Mouse (Mus musculus) A20 (cell line): ENCODE results near the gene Adap1.

Source experiments
- DNase-seq: peaks from one replicate; pipeline ENCODE4 v3.0.0-alpha.2; 2011; ENCODE audit warnings: low read depth, low spot score

Adap1 gene

DNA sequence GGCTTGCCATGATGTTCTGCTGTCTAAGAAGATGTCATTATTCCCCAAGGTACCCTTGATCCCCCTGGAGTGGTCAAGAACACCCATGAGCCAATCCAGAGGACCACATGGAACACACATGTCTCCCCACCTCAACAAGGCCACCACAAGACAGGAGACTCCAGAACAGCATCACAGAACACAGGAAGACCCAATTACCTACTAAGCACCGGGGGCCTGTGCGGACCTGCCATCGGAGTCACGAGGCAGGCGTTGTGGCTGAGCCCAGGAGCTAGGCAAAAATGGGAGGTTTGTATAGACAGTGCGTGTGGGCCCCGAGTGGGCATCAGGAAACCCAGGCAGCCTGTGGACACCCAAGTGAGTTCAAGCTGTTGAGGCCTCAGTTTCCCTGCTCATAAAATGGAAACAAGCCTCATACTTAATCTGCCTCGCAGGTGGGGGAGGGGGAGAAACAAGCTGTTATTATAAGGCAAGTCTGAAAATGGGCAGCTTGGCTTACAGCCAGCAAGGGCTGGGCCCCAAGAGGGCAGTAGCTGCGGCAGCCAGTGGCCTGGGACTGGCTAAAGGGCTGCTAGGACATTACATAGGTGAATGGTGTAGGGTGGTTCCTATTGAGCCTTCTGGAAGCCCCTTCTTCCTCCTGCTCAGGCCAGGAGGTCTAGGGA is 2.0 kb downstream of the Adap1 start:
- DNase-seq: no peak

DNA sequence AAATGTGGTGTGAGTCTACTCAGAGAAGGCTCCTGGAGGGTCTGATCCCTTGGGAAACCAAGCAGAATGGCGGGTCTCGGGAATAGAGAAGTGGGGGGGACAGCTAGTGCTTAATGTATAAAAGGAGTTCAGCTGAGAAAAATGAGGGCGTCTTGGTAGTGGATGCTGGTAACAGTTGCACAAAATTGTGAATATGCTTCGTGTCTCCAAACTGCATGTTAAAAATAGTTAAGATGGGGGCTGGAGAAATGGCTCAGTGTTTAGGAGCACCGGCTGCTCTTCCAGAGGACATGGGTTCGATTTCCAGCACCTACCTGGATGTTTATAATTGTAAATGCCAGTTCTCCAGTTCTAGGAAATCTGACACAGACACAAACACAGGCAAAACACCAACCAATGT is 4.1 kb downstream of the Adap1 start:
- no peak for DNase-seq

DNA sequence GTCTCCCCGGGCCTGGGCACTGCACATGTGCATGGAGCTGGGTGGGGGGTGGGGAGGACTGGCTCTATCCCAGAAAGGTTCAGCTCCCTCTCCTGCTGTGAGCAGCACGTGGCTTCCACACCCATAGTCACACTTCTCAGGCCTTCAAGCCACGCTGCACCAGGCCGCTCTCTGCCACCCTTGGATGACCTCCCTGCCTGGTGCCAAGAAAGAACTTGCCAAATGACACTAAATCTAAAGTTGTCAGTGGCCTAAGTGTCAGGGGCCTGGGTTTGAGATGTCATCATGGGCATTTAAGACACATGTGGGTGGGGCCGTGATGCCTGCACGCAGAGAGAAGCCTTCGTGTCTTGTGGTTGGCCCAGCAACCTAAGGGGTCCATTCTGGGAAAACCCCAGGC is 5.0 kb downstream of the Adap1 start:
- no peak for DNase-seq

DNA sequence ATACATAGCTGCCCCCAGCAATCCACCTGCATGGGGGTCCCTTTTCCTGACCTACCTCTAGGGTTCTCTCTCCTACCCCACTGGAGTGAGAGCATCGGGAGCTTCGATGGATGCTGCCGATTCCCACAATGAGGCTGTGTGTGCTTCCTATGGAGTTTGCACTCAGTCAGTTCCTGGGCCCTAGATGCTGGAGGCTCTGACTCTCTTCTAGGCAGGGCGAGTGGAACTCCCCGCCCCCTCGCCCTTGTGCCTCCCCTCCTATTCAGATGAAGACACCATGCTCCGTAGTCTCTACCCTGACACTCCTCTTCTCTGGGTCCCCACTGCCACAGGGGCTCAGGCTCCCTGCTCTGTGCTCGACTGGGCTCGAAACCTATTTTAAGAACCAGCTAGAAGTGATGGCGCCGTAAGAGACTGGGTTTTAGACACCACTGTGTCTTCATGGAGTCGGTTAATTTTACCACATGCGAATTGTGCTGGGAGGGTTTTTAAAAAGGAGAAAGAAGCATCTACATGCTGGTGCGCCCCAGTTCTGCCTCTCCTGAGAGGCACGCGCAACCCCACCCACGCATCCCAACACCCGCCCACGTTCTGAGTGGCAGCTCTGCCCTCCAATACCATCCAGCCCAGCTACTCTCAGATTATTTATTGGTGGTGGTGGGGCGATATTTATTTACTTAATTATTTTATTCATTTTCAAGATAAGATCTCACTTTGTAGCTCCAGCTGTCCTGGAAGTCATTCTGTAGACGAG is 7.5 kb downstream of the Adap1 start:
- DNase-seq: no peak

DNA sequence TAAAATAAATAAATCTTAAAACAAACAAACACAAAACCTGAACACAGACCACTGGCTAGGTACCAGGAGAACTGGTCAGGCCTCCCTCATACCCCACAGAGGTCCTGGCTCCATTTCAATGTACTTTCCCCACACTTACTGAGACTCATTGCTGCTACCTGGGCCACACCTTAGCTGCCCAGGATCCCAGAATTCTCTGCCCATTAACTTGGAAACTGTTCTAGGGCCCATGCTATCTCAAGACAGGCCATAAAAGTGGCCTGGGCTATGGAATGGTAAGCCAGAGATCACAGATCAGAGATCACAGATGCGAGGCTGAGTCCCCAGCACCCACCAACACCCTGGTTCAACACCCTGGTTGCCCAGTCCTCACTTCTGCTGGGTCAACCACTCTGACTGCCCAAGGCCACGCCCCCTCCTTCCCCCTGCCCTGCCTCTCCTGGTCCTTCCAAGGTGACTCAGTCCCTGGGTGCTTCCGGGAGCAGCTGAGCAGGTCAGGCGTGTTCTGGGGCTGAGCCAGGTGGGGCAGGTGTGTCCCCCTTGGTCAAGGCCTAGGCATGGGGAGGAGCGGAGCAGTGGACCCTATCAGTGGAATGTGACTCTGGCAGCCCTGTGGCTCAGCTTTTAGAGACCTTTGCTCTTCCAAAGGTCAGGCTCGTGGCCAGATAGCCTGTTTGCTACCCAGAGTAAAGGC is 8.3 kb downstream of the Adap1 start:
- DNase-seq: no peak

DNA sequence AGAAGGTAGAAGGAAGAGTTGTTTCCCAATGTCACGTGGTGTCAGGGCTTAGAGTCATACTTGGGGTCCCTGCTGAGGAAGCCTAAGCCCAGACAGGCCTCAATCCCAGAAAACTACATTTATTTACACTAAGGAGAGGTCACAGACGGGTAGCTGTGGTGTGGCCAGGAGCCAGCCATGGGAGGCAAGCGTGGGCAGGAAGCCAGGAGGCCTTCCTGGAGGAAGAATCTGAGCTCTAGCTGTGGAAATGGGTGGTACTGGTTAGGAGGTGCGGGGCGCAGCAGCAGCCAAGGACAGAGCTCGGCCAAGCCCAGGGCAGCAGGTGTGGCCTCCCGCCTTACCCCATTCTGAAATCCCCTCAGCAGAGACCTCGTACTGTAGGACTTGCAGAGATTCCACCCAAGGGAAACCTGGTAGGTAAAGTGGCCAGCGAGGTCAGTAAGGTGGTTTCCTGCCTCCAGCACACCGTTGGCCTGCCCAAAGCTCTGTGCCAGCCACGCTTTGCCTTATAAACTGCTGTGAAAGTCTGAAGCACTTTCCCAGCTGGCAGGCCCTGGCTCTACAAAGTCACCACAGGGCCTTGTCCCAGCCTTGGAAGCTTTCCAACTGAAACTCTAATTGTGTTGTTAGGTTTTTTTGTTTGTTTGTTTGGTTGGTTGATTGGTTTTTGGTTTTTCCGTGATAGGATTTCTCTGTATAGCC is 10.3 kb downstream of the Adap1 start:
- no peak for DNase-seq

DNA sequence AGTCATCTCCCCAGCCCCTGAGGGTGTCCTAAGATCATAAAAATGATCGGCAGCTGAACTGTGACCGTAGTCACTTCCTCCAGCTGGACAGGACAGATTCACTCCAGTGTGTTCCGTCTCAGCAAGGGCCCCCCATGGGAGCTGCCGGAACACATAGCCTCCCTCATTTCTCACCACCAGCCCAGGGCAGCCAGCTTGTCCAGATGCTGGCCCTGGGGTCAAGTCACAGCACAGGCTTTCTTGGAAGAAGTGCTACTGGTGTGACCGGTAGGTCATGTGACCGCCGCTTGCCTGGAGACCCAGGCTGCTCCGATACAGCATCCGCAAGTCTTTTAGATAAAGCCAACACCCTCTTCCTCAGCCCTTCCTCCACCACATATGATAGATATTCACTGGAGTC is 11.9 kb downstream of the Adap1 start:
- no peak for DNase-seq

DNA sequence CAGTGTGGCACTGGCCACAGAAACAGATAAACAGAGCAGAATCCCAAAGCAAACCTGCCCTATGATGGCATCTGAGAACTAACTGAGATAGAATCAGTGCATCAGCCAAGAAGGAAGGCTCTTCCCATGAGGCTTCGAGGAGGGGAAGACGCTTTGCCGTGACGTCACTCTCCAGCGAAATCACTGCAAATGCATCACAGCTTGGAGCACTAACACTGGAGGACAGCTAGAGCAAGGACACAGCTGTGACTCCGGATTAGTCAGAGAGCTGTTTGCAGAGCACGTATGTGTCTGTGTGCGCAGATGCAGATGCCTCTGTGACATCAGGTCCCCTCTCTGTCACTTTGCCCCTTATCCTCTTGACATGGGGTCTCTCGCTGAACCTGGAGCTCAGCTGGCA is 13.6 kb downstream of the Adap1 start:
- no peak for DNase-seq

DNA sequence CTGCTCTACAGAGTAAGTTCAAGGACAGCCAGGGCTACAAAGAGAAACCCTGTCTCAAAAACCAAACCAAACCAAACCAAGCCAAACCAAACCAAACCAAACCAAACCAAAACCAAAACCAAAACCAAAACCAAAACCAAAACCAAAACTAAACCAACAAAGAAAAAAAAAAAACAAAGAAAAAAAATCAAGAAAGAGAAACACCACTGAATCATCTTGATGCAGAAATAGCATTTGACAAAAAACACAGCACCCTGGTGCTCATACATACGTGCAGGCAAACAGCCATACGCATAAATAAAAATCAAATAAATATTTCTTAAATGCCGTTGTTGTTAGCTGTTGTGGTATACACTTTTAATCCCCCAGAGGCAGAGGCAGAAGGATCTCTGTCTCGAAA is 14.9 kb downstream of the Adap1 start:
- DNase-seq: no peak

DNA sequence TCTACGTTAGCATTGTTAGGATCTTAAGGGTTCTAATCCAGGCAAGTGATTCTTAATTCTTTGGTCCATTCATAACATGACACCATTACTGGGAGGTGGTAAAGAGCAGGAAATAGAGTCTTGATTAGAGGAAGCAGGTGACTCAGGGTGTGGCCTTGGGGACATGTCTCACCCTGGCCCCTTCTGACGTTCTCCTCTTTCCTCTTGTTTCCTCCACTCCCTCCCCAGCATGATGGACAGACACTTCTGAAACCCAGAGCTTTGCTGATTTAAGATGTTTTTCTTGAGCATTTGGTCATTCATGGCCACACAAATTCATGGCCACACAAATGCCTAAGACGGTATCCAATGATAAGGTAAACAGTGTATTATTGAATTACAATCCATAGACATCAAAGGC is 15.5 kb downstream of the Adap1 start:
- no peak for DNase-seq

DNA sequence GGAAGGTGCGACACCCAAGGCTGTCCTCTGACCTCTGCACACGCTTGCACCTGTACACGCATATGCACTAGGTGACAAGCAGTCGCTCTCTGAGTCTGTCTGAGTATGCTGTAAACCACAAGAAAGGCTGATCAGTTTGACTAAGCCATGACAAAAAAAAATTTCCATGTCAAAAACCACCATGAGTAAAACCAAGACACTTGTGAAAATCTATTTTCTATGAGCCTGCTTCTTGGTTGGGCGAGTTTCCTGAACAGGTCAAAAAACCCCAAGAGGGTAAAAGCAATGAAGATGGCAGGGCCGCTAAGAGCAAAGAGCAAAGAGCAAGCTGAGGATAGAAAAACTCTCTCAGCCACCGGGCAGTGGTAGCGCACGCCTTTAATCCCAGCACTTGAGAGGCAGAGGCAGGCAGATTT is 21.8 kb downstream of the Adap1 start:
- peak; percentile 66 for DNase-seq

DNA sequence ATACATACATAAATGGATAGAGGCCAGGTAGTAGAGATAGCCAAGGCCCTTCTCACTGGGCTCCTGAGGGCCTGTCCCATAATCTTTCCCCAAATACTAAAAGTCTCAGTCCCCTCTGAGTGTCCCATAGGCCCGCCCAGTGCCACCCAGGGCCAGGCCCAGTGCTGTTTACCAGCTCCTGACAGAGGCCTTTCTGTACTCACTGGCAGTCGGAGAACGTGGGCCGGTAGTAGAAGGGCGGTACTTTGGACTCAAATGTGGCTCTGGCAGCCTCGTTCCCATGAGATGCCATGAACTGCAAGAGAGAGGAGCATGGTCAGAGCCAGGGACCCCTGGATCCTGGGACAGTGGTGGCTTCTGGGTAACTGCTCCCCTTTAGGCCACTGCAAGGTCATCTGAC is 23.3 kb downstream of the Adap1 start:
- no peak for DNase-seq

DNA sequence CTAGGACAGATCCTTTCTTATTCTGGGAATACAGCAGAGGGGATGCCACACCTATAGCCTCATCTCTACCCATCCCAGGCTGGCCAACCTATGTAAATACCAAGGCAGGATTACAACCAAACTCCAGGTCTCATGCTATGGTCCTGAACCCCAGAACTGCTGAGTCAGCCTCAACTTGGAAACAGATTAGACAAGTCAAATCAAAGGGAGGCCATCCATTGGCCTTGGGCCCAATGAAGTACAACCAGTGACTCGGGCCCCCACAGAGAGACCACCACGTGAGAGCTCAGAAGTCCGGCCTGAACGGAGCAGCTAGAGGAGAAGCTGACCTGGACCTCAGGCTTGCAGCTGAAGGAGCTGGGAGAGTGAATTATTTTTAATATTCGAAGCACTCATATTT is 27.7 kb downstream of the Adap1 start:
- no peak for DNase-seq

DNA sequence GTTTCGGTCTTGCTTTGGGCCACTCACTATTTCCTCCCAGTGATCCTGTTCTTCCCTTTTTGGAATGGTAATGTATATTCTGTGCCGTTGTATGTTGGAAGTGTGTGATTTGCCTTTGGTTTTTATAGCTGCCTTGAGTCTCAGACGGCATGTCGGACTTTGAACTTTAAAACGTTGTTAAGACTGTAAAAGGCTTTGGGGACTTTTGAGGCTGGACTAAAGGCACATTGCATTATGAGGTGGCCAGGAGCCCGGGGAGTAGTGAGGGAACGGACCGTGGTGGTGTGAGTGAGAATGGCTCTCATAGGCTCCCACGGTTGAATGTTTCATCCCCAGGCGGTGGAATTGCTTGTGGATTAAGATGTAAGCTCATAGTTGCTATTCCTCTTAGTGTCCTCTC is 28.3 kb downstream of the Adap1 start:
- no peak for DNase-seq

DNA sequence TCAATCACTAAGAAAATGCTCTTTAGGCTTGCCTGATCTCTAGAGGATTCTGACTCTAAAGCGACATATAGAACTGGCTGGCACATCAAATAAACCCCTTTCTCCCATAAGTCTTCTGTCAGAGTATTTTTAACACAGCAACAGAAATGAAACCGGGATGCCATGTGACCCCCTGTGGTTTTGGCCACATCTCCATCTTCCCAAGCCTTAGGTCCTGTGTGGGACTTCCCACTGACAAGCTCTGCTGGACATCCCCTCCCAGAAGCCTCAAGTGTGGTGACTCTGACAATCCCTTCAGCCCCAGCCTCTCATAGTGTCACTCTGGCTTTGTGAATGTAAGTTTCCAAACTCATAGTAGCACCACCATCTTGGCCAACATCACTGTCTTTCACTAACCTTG is 31.3 kb downstream of the Adap1 start:
- DNase-seq: no peak

DNA sequence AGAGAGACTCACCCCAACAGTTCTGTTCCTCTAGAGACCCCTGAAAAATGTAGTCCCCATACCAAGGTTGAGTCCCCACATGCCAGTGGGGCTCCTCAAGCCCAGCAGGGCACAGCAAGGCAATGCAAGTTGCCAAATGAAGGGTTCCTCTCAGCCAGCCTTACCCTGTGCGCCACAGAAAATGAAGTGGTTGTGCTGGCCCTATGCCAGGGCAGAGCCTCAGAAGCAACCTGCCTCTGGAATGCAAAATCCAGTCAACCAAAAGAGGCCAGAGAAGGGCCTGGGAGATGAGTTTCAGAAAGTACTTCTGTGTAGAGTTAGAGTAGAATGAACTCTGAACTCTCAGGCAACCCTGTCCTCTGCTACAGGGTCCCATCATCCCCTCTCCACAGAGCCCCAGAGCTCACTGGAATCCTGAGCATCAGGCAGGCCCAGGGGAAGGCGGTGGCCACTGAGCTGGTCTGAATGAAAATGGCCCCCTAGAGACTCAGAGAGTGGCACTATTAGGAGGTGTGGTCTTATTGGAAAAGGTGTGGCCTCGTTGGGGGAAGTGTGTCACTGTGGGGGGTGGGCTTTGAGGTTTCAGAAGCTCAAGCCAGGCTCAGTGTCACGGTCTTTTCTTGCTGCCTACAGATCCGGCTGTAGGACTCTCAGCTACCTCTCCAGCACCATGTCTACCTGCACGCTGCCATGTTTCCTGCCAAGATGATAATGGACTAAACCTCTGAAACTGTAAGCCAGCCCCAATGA is 33.4 kb downstream of the Adap1 start:
- no peak for DNase-seq

DNA sequence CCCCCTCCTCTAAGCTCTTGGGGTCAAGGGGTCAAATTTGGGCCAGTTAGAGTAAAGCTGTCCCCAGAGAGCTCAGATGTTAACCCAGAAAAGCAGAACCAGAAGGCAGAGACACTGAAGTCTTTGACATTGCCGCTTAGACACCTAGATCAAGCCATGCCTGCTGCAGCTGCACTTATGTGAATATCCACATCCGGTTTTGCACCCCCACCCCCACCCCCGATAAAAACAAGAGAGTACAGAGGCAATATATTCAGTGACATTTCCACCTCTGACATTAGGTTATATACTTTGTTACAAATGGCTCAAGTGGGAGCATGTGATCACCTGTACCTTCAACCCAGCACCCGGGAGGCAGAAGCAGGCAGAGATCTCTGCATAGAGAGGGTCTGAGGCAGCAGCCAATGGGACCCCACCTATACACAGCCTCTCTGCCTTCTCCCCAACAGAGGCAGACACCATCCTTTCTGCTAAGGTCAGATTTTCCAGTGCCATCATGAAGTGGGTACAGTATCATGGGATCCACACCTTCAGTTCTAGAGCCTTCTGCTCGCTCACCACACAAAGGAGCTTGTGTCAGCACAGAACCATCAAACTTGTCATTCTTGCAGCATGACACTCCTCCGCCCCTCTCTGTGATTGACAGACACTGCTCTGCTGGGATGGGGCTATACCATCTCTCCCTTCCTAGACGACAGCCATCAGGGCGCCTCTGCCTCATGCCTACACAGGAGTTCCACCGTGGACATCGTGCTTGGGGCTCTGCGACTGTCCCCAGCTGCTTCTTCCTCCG is 34.8 kb downstream of the Adap1 start:
- peak; percentile 30 for DNase-seq

DNA sequence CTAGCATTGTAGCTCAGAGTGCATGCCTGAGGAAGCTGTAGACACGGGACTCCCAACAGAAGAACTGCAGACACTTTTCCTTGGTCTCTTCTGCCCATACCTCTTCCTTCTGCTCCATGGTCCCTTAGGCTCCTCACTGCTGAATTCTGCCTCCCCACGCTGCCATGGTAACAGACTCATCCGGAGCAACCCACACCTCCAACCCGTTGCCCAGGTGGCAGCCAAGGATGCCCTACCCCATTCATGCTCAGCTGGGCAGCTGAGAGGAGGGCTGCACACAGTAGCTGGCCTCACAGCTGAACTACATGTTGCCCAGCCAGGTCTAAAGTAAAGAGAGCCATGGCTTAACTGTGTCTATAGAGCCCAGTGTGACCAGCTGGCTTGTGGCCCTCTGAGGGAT is 36.8 kb downstream of the Adap1 start:
- no peak for DNase-seq

DNA sequence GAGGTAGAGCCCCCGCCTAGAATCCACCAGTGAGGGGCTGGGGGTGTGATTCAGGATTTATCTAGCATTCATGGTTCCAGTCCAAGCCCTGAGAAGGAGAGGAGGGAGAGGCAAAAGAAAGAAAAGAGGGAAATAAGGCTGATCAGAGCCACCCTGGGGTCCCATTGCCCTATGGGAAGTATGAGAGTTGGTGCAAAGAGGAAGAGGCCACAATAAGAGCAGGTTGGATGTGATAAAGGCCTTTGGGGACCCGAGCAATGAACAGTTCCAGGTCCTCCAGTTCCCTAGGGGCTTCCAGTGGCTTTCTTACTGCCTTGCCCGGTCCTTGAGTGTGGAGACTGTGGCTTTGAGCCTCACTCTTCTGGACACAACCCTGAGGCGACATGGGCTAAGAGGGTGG is 37.6 kb downstream of the Adap1 start:
- DNase-seq: no peak

DNA sequence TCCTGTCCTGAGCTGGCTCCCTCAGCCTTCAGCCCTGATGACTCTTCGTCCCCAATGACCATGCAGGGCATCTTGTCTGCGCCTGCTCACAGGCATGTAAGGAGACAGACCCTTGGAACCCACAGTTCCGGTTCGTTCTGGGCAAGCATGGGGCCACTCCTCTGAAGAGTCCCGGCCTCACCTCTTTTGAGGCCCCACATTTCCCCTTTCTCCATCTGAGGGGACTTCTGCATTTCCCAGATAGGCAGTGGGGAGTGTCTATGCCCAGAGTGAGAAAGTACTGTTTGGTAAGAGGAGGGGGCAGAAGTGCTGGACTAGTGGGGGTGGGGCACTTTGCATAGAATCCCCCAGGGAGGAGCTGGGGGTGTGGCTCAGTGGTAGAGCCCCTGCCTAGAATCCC is 38.3 kb downstream of the Adap1 start:
- no peak for DNase-seq
